ENCODE assay signal across 15 mouse cellular contexts in the genomic region with DNA sequence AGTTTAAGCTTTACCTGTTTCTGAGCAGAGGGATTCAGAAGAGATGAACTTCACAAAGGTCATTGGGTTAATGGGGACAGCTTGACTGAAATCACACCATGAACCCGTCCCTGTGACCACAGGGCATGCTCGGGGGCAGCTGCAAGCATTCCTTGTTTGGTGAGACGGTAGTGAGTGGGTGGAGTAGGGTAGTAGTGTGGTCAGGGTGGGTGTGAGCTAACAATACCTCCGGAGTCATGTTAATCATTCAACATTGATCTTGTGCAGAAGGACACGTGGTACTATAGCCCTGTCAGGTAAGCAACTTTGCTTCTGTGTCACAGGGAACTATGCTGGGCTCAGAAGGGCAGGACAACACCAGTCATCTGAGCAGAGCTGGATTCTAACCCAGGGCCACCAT.
DNase-seq lines count a peak whose midpoint lies in the region; ATAC-seq and TF ChIP-seq lines count a peak whose summit lies in the region.
"Had no signal": no experiment of that assay in that cellular context is flagged by ENCODE, and none has a peak within 500 bp of the region (broad histone marks: within the 10 kb centered on the region; RNA-seq: fewer than 3 reads in every experiment).

No protein-coding gene starts in this region.

- TF ChIP-seq POLR2A in myocyte (IDR thresholded peaks at IDR 0.05; ENCODE audit: insufficient read length, low read depth), result no peak

- H3K4me2 ChIP-seq in intestine, postnatal 0 days (replicated peaks; ENCODE audit: low read depth), result peak overlapping the region; percentile 9; the same call in 1 of the 2 replicates
- H3K4me2 ChIP-seq in myocyte (ENCODE audit: low read depth), result peak overlapping the region; percentile 20
- H3K4me2 ChIP-seq: embryonic facial prominence, embryonic 13.5 days; hindbrain, embryonic 12.5 days had no signal

- H3K4me1 ChIP-seq in intestine, postnatal 0 days (replicated peaks; ENCODE audit: control insufficient read depth, insufficient read depth, low read length), result peaks cover 43% of the 10 kb centered on the region
- H3K4me1 ChIP-seq in forebrain, embryonic 10.5 days, result peaks cover 30% of the 10 kb centered on the region

- WGBS in intestine, postnatal 0 days, result 32% methylated on average over 5 of the region's 5 CpGs
- 80% methylated on average over 5 of the region's 5 CpGs for WGBS in forebrain, embryonic 10.5 days

- no peaks in the 10 kb centered on the region for H3K9me3 ChIP-seq in intestine, postnatal 0 days (ENCODE audit: control insufficient read depth)
- H3K9me3 ChIP-seq in forebrain, embryonic 10.5 days, result no peaks in the 10 kb centered on the region
- H3K9me3 ChIP-seq: embryonic facial prominence, embryonic 13.5 days; hindbrain, embryonic 12.5 days had no signal

- ATAC-seq in intestine, postnatal 0 days, result peak; percentile 72

- no peaks in the 10 kb centered on the region for H3K79me3 ChIP-seq in C2C12 (ENCODE audit: low read depth)

- H3ac ChIP-seq in C2C12 (ENCODE audit: control insufficient read depth, insufficient read length, low read depth) (no peak overlapping the region), myocyte (ENCODE audit: control insufficient read depth, insufficient read length) (no peak overlapping the region)

- H3K27me3 ChIP-seq in C2C12 (ENCODE audit: control insufficient read depth, insufficient read depth, insufficient read length) (no peaks in the 10 kb centered on the region), myocyte (ENCODE audit: control insufficient read depth, insufficient read depth, insufficient read length) (no peaks in the 10 kb centered on the region)
- H3K27me3 ChIP-seq in intestine, postnatal 0 days (replicated peaks; ENCODE audit: control insufficient read depth, insufficient read depth, low read length), result no peaks in the 10 kb centered on the region
- H3K27me3 ChIP-seq in forebrain, embryonic 10.5 days (ENCODE audit: poor library complexity, severe bottlenecking), result no peaks in the 10 kb centered on the region
- H3K27me3 ChIP-seq: embryonic facial prominence, embryonic 13.5 days; hindbrain, embryonic 12.5 days had no signal

- no peak overlapping the region for H3K9ac ChIP-seq in intestine, postnatal 0 days (ENCODE audit: low read depth, low read length)
- H3K9ac ChIP-seq: embryonic facial prominence, embryonic 13.5 days; hindbrain, embryonic 12.5 days had no signal

- peak; percentile 48 to 67 for DNase-seq in kidney, postnatal 36 days
- no peak for DNase-seq in gastrocnemius, postnatal 10 days
- DNase-seq in left cerebral cortex, adult 18-20 months (ENCODE audit: low spot score in 2 of 2), result no peak
- DNase-seq in forebrain, embryonic 10.5 days (ENCODE audit: extremely low spot score, low spot score), result no peak
- DNase-seq: adrenal gland, postnatal 25 days; cerebellum, adult 8-10 months; gastrocnemius, postnatal 14 days; heart, adult 2 months; lung, adult 18-20 months; right cerebral cortex, postnatal 25 days had no signal

- H3K36me3 ChIP-seq in C2C12 (ENCODE audit: control insufficient read depth, insufficient read depth), result no peaks in the 10 kb centered on the region
- H3K36me3 ChIP-seq in intestine, postnatal 0 days (ENCODE audit: control insufficient read depth, insufficient read depth), result no peaks in the 10 kb centered on the region
- no peaks in the 10 kb centered on the region for H3K36me3 ChIP-seq in myocyte (ENCODE audit: control insufficient read depth, insufficient read depth)
- H3K36me3 ChIP-seq in forebrain, embryonic 10.5 days (replicated peaks), result no peaks in the 10 kb centered on the region
- H3K36me3 ChIP-seq: embryonic facial prominence, embryonic 13.5 days; hindbrain, embryonic 12.5 days had no signal

- peak overlapping the region; percentile 88 for H3K27ac ChIP-seq in intestine, postnatal 0 days (ENCODE audit: low read depth, low read length)
- H3K27ac ChIP-seq in forebrain, embryonic 10.5 days, result no peak overlapping the region
- H3K27ac ChIP-seq: embryonic facial prominence, embryonic 13.5 days; hindbrain, embryonic 12.5 days had no signal

- H3K79me2 ChIP-seq in C2C12 (ENCODE audit: control insufficient read depth, insufficient read depth) (no peaks in the 10 kb centered on the region), myocyte (ENCODE audit: control insufficient read depth, insufficient read depth) (no peaks in the 10 kb centered on the region)

- no peak overlapping the region for H3K4me3 ChIP-seq in C2C12 (ENCODE audit: insufficient read depth, poor library complexity, severe bottlenecking)
- H3K4me3 ChIP-seq in intestine, postnatal 0 days (ENCODE audit: low read depth, low read length), result no peak overlapping the region
- H3K4me3 ChIP-seq in myocyte, result no peak overlapping the region
- no peak overlapping the region for H3K4me3 ChIP-seq in forebrain, embryonic 10.5 days
- H3K4me3 ChIP-seq: embryonic facial prominence, embryonic 13.5 days; heart, adult 2 months; hindbrain, embryonic 12.5 days had no signal

- no peak for TF ChIP-seq CTCF in C2C12 (IDR thresholded peaks at IDR 0.05; ENCODE audit: control insufficient read depth, insufficient read depth, insufficient read length)
- TF ChIP-seq CTCF in intestine, postnatal 0 days (IDR thresholded peaks at IDR 0.05; ENCODE audit: low read depth), result no peak

TF ChIP-seq in C2C12, 6 proteins besides CTCF, POLR2A, EP300 and RAD21:
- TF ChIP-seq MAX (IDR thresholded peaks at IDR 0.05), result no peak
- peak; percentile 39 for TF ChIP-seq MYOD1 (IDR thresholded peaks at IDR 0.05; ENCODE audit: control insufficient read depth, insufficient read length, low read depth)
- no peak for TF ChIP-seq USF1 (IDR thresholded peaks at IDR 0.05; ENCODE audit: low read depth)
- no peak for TF ChIP-seq MYOG (IDR thresholded peaks at IDR 0.05; ENCODE audit: control insufficient read depth, extremely low read depth, insufficient read length)

TF ChIP-seq in myocyte, 11 proteins besides CTCF, POLR2A, EP300 and RAD21:
- TF ChIP-seq CEBPB (IDR thresholded peaks at IDR 0.05; ENCODE audit: insufficient read depth, poor library complexity, severe bottlenecking) (no peak), USF1 (IDR thresholded peaks at IDR 0.05; ENCODE audit: low read depth) (no peak), REST (IDR thresholded peaks at IDR 0.05; ENCODE audit: insufficient read depth, insufficient read length) (no peak), MYOG (IDR thresholded peaks at IDR 0.05; ENCODE audit: control insufficient read depth in 1 of 3, insufficient read depth in 1 of 3, insufficient read length in 2 of 3, low read depth in 2 of 3) (peak; percentile 46 to 93 (median 54)), MAX (IDR thresholded peaks at IDR 0.05; ENCODE audit: low read depth) (no peak), E2F4 (IDR thresholded peaks at IDR 0.05; ENCODE audit: insufficient read depth) (no peak), TCF3 (IDR thresholded peaks at IDR 0.05; ENCODE audit: insufficient read length, low read depth) (peak; percentile 52), MYOD1 (IDR thresholded peaks at IDR 0.05; ENCODE audit: control insufficient read depth in 1 of 3, insufficient read length in 2 of 3, low read depth in 2 of 3) (peak; percentile 12 to 95 (median 79)), POLR2AphosphoS2 (IDR thresholded peaks at IDR 0.05; ENCODE audit: insufficient read length, low read depth) (no peak), TCF12 (IDR thresholded peaks at IDR 0.05; ENCODE audit: insufficient read depth, poor library complexity, severe bottlenecking) (no peak), SRF (IDR thresholded peaks at IDR 0.05; ENCODE audit: control insufficient read depth, insufficient read length, low read depth) (peak; percentile 59)

Comparison
In these comparisons a context has a peak if more than half of its experiments do, and no peak if none do; other contexts are left out.
1. DNase-seq: peak in kidney, postnatal 36 days (2 of 2); none in gastrocnemius, postnatal 10 days (single experiment), left cerebral cortex, adult 18-20 months (0 of 2) and forebrain, embryonic 10.5 days (single experiment).